Mouse (Mus musculus) right cerebral cortex, postnatal 36 days (tissue): Measurements from ENCODE around the gene Hypk.

Experiments
- DNase-seq, 2 experiments: peaks; one replicate each; pipeline ENCODE4 v3.0.0; 2022; ENCODE audit warnings: low spot score in 2 of 2, mixed read lengths in 1 of 2

Gene Hypk

GRCm38 (mm10) chr2:121505942-121506882 is 53.1 kb downstream of the Hypk start, which contains the start of the genes Mfap1a and Wdr76:
TSS of gene Mfap1a (minus strand) at chr2:121506665.
TSS of gene Wdr76 (plus strand) at chr2:121506723.
- peak; percentile 78 to 87 for DNase-seq

DNA sequence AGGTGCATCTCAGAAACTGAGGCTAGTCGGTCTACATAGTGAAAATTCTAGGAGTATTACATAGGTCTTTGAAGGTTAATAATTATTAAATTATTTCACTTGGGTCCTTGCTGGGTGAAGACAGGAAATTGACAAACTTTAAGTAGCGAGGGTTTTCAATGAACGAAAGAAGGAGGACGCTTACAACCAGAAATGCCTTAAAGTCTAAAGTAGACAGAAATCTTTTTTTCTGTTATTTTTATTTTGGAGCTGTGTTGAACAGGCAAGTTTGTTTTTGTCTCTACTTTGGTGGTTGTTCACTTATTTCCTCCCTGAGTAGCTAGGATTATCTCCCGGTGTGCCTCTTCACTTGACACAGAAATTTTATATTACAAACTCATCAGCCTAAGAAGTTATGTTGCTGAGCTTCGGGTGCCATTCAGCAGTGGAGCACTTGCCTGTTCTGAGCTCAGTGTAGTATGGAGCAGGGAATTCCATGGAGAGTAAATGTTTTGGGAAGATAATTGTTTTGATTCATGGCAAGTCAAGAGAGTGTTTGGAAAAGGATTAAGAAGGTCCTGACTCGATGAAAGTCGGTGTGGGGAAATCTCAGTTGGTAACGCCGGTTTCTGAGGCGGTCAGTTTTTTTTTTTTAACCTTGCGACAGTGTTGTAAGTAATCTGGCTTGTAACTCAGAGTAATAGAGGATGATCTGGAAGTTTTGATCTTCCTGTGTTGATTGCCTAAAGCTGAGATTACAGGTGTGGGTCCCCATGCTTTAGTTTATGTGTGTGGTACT is 54.3 kb downstream of the Hypk start:
- no peak for DNase-seq

DNA sequence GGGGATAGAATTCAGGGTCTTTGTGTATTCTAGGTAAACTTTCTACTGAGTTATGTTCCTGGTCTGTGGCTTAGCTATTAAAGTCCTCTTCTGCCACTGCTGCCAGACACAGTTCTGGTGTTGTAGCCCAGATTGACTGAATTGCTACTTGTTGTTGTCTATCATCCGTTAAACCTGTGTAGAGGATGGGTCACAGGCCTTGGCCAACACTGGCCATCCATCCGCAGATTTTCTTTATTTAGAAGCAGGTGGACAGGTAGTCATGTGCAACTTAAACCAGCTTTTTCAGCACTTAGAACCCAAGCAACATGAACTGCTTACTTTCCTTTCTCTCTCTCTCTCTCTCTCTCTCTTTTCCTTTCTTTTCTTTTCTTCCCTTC is 54.9 kb downstream of the Hypk start:
- DNase-seq: no peak
